Mouse (Mus musculus) heart, embryonic 12.5 days (tissue): ENCODE results near the gene Fanca. TPM values are rescaled to one million over a fixed set of nuclear protein-coding genes. Genes with fewer than 3 reads are reported as not detected.
"Not testable (repeated sequence)": the region's sequence is repeated elsewhere in the genome, so short reads cannot be mapped to it uniquely, and the experiment has no call there.

Experiments
- ATAC-seq: fragments of 200-750 bp; cut with Nextera tagmentation; 2 replicates; pipeline ENCODE4 v1.8.0; 2017; ENCODE audit warnings: moderate TSS enrichment, moderate library complexity; ENCODE audit not compliant: insufficient number of reproducible peaks, low FRiP score
- H3K27ac ChIP-seq: fragments of 300-500 bp; sonication (generic); 2 replicates; pipeline ENCODE4 v1.5.1; 2016; ENCODE audit warnings: mild to moderate bottlenecking, moderate library complexity; ENCODE audit not compliant: poor library complexity, severe bottlenecking
- H3K27me3 ChIP-seq: fragments of 300-500 bp; sonication (generic); replicated peaks from 2 replicates; pipeline ENCODE4 v1.6.1; 2016; ENCODE audit warnings: mild to moderate bottlenecking, moderate library complexity
- H3K36me3 ChIP-seq: fragments of 300-500 bp; sonication (generic); 2 replicates; pipeline ENCODE4 v1.6.1; 2016; ENCODE audit warnings: mild to moderate bottlenecking, moderate library complexity
- H3K4me1 ChIP-seq: fragments of 300-500 bp; sonication (generic); replicated peaks from 2 replicates; pipeline ENCODE4 v1.6.1; 2016; ENCODE audit warnings: mild to moderate bottlenecking
- H3K4me2 ChIP-seq: fragments of 300-500 bp; sonication (generic); 2 replicates; pipeline ENCODE4 v1.6.1; 2016; ENCODE audit warnings: mild to moderate bottlenecking, moderate library complexity
- H3K4me3 ChIP-seq: fragments of 300-500 bp; sonication (generic); 2 replicates; pipeline ENCODE4 v1.5.1; 2016; ENCODE audit warnings: mild to moderate bottlenecking
- H3K9ac ChIP-seq: fragments of 300-500 bp; sonication (generic); 2 replicates; pipeline ENCODE4 v1.6.1; 2016; ENCODE audit warnings: mild to moderate bottlenecking, moderate library complexity
- H3K9me3 ChIP-seq: fragments of 300-500 bp; sonication (generic); replicated peaks from 2 replicates; pipeline ENCODE4 v1.6.1; 2016; ENCODE audit warnings: mild to moderate bottlenecking, moderate library complexity
- WGBS: fragments of 180-500 bp; shearing (Covaris S2); methylation state at CpG from one replicate; pipeline ENCODE4 v1.1.7; 2016; 5-methylcytosine and 5-hydroxymethylcytosine counted together
- polyA plus RNA-seq: library from polyadenylated mRNA; unstranded; fragments of >200 nt; fragmentation: Nextera tagmentation; extraction: Ambion mirVana; gene quantifications from 2 replicates; pipeline ENCODE4 v1.2.1, GENCODE M21; 2016

The Fanca gene
- polyA plus RNA-seq, 1 experiment from 2014 or later = 23.6 TPM

GRCm38 (mm10) chr8:123274447-123274846 lies 43.9 kb downstream of the Fanca start:
- Histone ChIP-seq H3K27ac (no peak overlapping the region), H3K9me3 (no peaks in the 10 kb centered on the region), H3K4me3 (no peak overlapping the region), H3K4me1 (no peaks in the 10 kb centered on the region), H3K36me3 (peaks cover 51% of the 10 kb centered on the region), H3K27me3 (no peaks in the 10 kb centered on the region), H3K9ac (no peak overlapping the region), H3K4me2 (no peak overlapping the region)
- WGBS = 93% methylated on average over 5 of the region's 5 CpGs
- ATAC-seq = no peak

GRCm38 (mm10) chr8:123271901-123272300 lies 46.5 kb downstream of the Fanca start:
- no peaks in the 10 kb centered on the region for H3K9me3 ChIP-seq
- no peak for ATAC-seq

GRCm38 (mm10) chr8:123271147-123271546 lies 47.2 kb downstream of the Fanca start:
- Histone ChIP-seq H3K9ac (no peak overlapping the region), H3K27me3 (no peaks in the 10 kb centered on the region), H3K36me3 (peaks cover 76% of the 10 kb centered on the region), H3K27ac (no peak overlapping the region), H3K4me2 (no peak overlapping the region), H3K9me3 (no peaks in the 10 kb centered on the region), H3K4me1 (peaks cover 5% of the 10 kb centered on the region; the same call in 1 of the 2 replicates), H3K4me3 (no peak overlapping the region)
- 86% methylated on average over 10 of the region's 10 CpGs for WGBS
- ATAC-seq = no peak

More at GRCm38 (mm10) chr8:123271901-123272300, 46.5 kb downstream of the Fanca start:
- no peak overlapping the region for H3K4me3 ChIP-seq
- no peaks in the 10 kb centered on the region for H3K27me3 ChIP-seq
- no peak overlapping the region for H3K27ac ChIP-seq
- no peak overlapping the region for H3K9ac ChIP-seq
- H3K36me3 ChIP-seq = peaks cover 71% of the 10 kb centered on the region
- peaks cover 5% of the 10 kb centered on the region; the same call in 1 of the 2 replicates for H3K4me1 ChIP-seq
- no peak overlapping the region for H3K4me2 ChIP-seq
- 71% methylated on average over 4 of the region's 4 CpGs for WGBS

GRCm38 (mm10) chr8:123267926-123268656 lies 50.3 kb downstream of the Fanca start:
- Histone ChIP-seq H3K4me1 (peaks cover 5% of the 10 kb centered on the region; the same call in 1 of the 2 replicates), H3K9ac (no peak overlapping the region), H3K27me3 (no peaks in the 10 kb centered on the region), H3K4me3 (no peak overlapping the region), H3K36me3 (peaks cover 85% of the 10 kb centered on the region), H3K9me3 (no peaks in the 10 kb centered on the region), H3K27ac (no peak overlapping the region), H3K4me2 (no peak overlapping the region)
- WGBS = 81% methylated on average over 14 of the region's 14 CpGs
- ATAC-seq = no peak

DNA sequence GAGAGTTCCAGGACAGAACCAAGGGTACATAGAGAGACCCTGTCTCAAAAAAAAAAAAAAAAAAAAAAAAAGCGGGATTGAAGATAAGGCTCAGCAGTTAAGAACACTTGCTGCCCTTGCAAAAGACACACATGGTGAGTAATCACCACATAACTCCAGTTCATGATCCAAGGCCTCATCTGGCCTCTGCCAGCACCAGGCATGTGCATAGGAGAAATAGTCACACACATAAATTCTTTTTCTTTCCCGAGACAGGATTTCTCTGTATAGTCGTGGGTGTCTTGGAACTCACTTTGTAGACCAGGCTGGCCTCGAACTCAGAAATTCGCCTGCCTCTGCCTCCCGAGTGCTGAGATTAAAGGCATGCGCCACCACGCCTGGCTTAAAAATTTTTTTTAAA lies 60.8 kb downstream of the Fanca start:
- not testable (repeated sequence) for H3K4me3 ChIP-seq, ATAC-seq, H3K27ac ChIP-seq, H3K9ac ChIP-seq, H3K27me3 ChIP-seq, H3K4me2 ChIP-seq, H3K9me3 ChIP-seq
- WGBS = 85% methylated on average over 8 of the region's 8 CpGs
- H3K4me1 ChIP-seq = peaks cover 26% of the 10 kb centered on the region
- peaks cover 56% of the 10 kb centered on the region for H3K36me3 ChIP-seq

DNA sequence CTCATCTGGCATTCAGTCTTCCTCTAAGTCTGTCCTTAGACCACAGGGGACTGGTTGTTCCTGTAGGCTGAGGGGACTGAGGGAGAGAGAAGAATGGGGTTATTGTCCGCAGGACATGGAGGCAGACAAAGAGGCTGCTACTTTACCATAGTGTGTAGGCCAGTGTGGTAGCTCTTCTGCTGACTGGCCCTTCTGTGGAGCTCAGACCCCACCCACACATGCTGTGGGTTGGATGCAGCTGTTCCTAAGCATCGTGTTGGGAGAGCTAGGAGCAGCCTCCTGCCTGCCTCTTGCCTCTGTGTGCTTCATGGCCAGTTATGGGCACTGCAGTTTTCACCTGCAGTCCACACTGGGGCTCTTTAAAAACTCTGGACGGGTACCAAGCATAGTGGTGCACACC lies 61.3 kb downstream of the Fanca start:
- peaks cover 56% of the 10 kb centered on the region for H3K36me3 ChIP-seq
- no peak overlapping the region for H3K9ac ChIP-seq

DNA sequence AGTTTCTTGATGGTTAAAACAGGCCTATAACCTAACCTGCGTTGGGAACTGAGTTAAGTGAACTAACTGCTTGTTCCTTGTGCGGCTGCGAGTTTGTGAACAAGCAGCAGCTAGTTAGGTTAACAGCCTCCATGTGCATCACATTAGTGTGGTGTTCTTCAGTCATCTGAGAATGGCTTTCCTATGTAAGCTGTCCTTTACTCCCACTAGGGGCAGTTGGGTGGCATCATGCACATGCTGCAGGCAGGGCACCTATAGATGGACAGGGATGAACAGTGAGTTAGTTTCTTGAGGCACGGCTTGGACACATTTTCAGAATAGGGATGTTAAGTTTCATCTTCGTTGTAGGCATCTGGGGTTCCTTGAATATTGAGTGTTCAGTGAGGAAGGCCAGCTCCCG lies 63.2 kb downstream of the Fanca start:
- H3K4me2 ChIP-seq = peak overlapping the region; percentile 90
- no peak overlapping the region for H3K27ac ChIP-seq
- ATAC-seq = no peak
- H3K9me3 ChIP-seq = no peaks in the 10 kb centered on the region
- peak overlapping the region; percentile 97 for H3K9ac ChIP-seq
- peaks cover 61% of the 10 kb centered on the region for H3K36me3 ChIP-seq
- WGBS = 58% methylated on average over 6 of the region's 6 CpGs
- no peaks in the 10 kb centered on the region for H3K27me3 ChIP-seq
- peaks cover 28% of the 10 kb centered on the region for H3K4me1 ChIP-seq
- H3K4me3 ChIP-seq = peak overlapping the region; percentile 91

More for the DNA sequence above, 61.3 kb downstream of the Fanca start:
- Histone ChIP-seq H3K4me2 (no peak overlapping the region), H3K4me3 (no peak overlapping the region), H3K4me1 (peaks cover 28% of the 10 kb centered on the region), H3K27ac (no peak overlapping the region), H3K9me3 (no peaks in the 10 kb centered on the region), H3K27me3 (no peaks in the 10 kb centered on the region)
- ATAC-seq = no peak
- WGBS = 84% methylated on average over 3 of the region's 3 CpGs

DNA sequence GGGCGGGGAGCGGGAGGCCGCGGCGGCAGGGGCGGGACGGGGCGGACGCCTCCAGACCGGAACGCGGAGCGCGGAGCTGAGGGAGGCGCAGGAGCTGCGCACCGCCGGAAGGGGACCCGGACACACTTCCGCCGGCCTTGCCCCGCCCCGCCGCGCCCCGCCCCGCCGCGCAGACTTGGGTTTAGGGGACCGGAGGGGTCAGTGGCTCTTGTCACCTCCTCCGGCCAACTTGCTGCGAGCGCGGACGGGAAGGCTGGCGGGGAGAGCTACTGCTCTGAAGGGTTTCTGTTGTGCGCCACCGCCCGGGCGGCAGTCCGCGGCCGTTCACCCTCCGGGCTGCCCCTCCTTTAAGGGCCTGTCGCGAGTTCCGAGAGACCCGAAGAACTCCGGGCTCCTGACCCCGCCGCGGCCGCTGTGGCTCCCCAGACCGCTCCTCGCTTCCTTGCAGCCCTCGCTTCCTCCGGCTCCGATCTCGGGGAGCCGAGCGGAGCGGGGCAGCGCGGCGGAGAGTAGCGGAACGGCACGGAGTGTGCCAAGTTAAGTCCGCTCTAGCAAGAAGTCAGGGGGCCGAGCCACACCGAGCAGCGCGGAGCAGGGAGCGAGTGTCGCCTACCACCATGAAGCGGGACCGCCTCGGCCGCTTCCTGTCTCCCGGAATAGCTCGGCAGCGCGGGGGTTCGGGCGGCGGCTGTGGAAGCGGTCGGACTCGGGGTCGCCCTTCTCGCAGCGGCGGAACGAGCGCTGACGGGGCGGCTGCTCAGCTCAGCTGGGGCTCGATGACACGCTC lies 64.1 kb downstream of the Fanca start, which contains the start of the genes Zfp276 and Vps9d1:
Gene Zfp276, plus strand, starts transcription at position 97 of the 787 bp plus-strand sequence.
Gene Vps9d1, minus strand, starts transcription at position 250 of the 787 bp plus-strand sequence.
- peak within 1 kb of the TSS; percentile 84 for H3K27ac ChIP-seq
- H3K4me2 ChIP-seq = peak within 1 kb of the TSS; percentile 90
- peak within 1 kb of the TSS; percentile 91 for H3K4me3 ChIP-seq
- no peaks in the 10 kb centered on the region for H3K27me3 ChIP-seq
- H3K36me3 ChIP-seq = peaks cover 58% of the 10 kb centered on the region
- no peaks in the 10 kb centered on the region for H3K9me3 ChIP-seq
- H3K4me1 ChIP-seq = peaks cover 28% of the 10 kb centered on the region
- WGBS = under 1% methylated on average over 72 of the region's 99 CpGs
- H3K9ac ChIP-seq = peak within 1 kb of the TSS; percentile 97
- ATAC-seq = peak; percentile 93

GRCm38 (mm10) chr8:123253451-123254098 lies 64.8 kb downstream of the Fanca start:
- H3K9me3 ChIP-seq = no peaks in the 10 kb centered on the region
- H3K27me3 ChIP-seq = no peaks in the 10 kb centered on the region
- H3K4me3 ChIP-seq = peak overlapping the region; percentile 91
- H3K36me3 ChIP-seq = peaks cover 59% of the 10 kb centered on the region
- peak overlapping the region; percentile 84 for H3K27ac ChIP-seq
- WGBS = 0% methylated on average over 39 of the region's 40 CpGs
- peak overlapping the region; percentile 97 for H3K9ac ChIP-seq
- peak; percentile 9 for ATAC-seq
- peak overlapping the region; percentile 90 for H3K4me2 ChIP-seq
- H3K4me1 ChIP-seq = peaks cover 28% of the 10 kb centered on the region

GRCm38 (mm10) chr8:123252925-123253324 lies 65.5 kb downstream of the Fanca start:
- Histone ChIP-seq H3K27ac (0 out of 2 replicates have a peak overlapping the region, but pooled peaks have one; percentile 21), H3K27me3 (no peaks in the 10 kb centered on the region), H3K9ac (peak overlapping the region; percentile 97), H3K4me2 (peak overlapping the region; percentile 90), H3K4me1 (peaks cover 28% of the 10 kb centered on the region), H3K4me3 (peak overlapping the region; percentile 91), H3K9me3 (no peaks in the 10 kb centered on the region), H3K36me3 (peaks cover 59% of the 10 kb centered on the region)
- ATAC-seq = no peak
- 44% methylated on average over 4 of the region's 4 CpGs for WGBS

DNA sequence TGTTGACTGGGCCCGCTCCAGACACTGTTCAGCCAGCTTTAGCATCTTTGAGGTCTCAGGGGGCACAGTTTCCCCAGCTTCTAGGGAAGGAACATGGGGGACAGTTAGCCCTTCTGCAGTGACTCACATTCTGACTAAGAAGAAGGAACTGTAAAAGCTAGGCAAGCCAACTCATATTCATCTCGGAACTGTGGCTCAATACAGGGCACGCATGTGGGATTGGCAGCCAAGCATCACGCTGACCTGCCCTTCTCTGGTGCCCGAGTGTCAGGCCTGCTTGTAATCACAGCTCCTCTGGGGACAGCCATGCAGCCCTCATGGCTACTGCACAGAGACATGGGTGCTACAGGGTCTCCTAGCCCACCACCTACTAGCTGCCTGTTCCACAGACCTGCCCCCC lies 67.4 kb downstream of the Fanca start:
- Histone ChIP-seq H3K9ac (no peak overlapping the region), H3K27me3 (no peaks in the 10 kb centered on the region), H3K4me2 (no peak overlapping the region), H3K27ac (no peak overlapping the region), H3K36me3 (peaks cover 60% of the 10 kb centered on the region), H3K9me3 (no peaks in the 10 kb centered on the region), H3K4me3 (no peak overlapping the region), H3K4me1 (peaks cover 22% of the 10 kb centered on the region)
- ATAC-seq = no peak
- 93% methylated on average over 5 of the region's 5 CpGs for WGBS
